Mouse (Mus musculus) heart, embryonic 13.5 days (tissue): ENCODE measurements around the gene Nrsn2. TPM values are rescaled to one million over a fixed set of nuclear protein-coding genes. Genes with fewer than 3 reads are reported as not detected.

Experiments
- ATAC-seq: fragments of 200-750 bp; cut with Nextera tagmentation; 2 replicates; pipeline ENCODE4 v1.8.0; 2017; ENCODE audit warnings: moderate TSS enrichment; ENCODE audit not compliant: insufficient number of reproducible peaks, low FRiP score, low TSS enrichment; ENCODE audit errors: extremely low read depth
- H3K27ac ChIP-seq: fragments of 300-500 bp; sonication (generic); replicated peaks from 2 replicates; pipeline ENCODE4 v1.5.1; 2015; ENCODE audit warnings: moderate library complexity, mild to moderate bottlenecking, inconsistent platforms
- H3K27me3 ChIP-seq: fragments of 300-500 bp; sonication (generic); replicated peaks from 2 replicates; pipeline ENCODE4 v1.6.1; 2015; ENCODE audit warnings: mild to moderate bottlenecking, inconsistent platforms
- H3K36me3 ChIP-seq: fragments of 300-500 bp; sonication (generic); 2 replicates; pipeline ENCODE4 v1.6.1; 2015; ENCODE audit warnings: mild to moderate bottlenecking, inconsistent platforms
- H3K4me1 ChIP-seq: fragments of 300-500 bp; sonication (generic); 2 replicates; pipeline ENCODE4 v1.6.1; 2015; ENCODE audit warnings: inconsistent platforms
- H3K4me2 ChIP-seq: fragments of 300-500 bp; sonication (generic); 2 replicates; pipeline ENCODE4 v1.6.1; 2015; ENCODE audit warnings: inconsistent platforms, mild to moderate bottlenecking, moderate library complexity
- H3K4me3 ChIP-seq: fragments of 300-500 bp; sonication (generic); 2 replicates; pipeline ENCODE4 v1.5.1; 2015; ENCODE audit warnings: moderate library complexity, mild to moderate bottlenecking, inconsistent platforms
- H3K9ac ChIP-seq: fragments of 300-500 bp; sonication (generic); 2 replicates; pipeline ENCODE4 v1.6.1; 2015; ENCODE audit warnings: inconsistent platforms, mild to moderate bottlenecking, moderate library complexity
- H3K9me3 ChIP-seq: fragments of 300-500 bp; sonication (generic); 2 replicates; pipeline ENCODE4 v1.6.1; 2016; ENCODE audit warnings: inconsistent platforms
- WGBS: fragments of 180-500 bp; shearing (Covaris S2); methylation state at CpG from one replicate; pipeline ENCODE4 v1.1.7; 2015; ENCODE audit warnings: mixed read lengths; 5-methylcytosine and 5-hydroxymethylcytosine counted together
- polyA plus RNA-seq: library from polyadenylated mRNA; unstranded; fragments of >200 nt; fragmentation: Nextera tagmentation; extraction: Ambion mirVana; gene quantifications from 2 replicates; pipeline ENCODE4 v1.2.1, GENCODE M21; 2015

Gene Nrsn2
- polyA plus RNA-seq, 1 experiment from 2014 or later, result 3.7 TPM

DNA sequence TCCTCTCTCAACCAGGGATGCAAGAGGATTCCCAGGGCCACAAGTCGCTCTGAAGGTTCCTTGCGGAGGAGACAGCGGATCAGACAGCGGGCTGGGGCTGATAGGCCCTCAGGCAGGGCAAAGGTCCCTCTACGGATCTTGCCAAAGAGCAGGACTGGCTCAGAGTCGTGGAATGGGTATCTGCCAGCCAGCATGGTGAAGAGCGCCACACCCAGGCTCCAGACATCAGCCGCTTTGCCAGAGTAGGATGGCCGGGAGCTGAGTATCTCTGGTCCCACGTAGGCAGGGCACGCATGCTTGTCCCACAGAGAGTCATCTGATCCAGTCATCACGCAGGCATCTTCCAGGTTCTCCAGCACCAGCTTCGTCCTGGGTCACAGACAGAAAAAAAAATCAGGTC lies 38.1 kb downstream of the Nrsn2 start:
- Histone ChIP-seq H3K27me3 (no peaks in the 10 kb centered on the region), H3K27ac (no peak overlapping the region), H3K9me3 (no peaks in the 10 kb centered on the region), H3K4me3 (no peak overlapping the region), H3K4me2 (no peak overlapping the region; the same call in 1 of the 2 replicates), H3K36me3 (no peaks in the 10 kb centered on the region), H3K9ac (no peak overlapping the region), H3K4me1 (peaks cover 27% of the 10 kb centered on the region)
- no peak for ATAC-seq
- 78% methylated on average over 13 of the region's 13 CpGs for WGBS

DNA sequence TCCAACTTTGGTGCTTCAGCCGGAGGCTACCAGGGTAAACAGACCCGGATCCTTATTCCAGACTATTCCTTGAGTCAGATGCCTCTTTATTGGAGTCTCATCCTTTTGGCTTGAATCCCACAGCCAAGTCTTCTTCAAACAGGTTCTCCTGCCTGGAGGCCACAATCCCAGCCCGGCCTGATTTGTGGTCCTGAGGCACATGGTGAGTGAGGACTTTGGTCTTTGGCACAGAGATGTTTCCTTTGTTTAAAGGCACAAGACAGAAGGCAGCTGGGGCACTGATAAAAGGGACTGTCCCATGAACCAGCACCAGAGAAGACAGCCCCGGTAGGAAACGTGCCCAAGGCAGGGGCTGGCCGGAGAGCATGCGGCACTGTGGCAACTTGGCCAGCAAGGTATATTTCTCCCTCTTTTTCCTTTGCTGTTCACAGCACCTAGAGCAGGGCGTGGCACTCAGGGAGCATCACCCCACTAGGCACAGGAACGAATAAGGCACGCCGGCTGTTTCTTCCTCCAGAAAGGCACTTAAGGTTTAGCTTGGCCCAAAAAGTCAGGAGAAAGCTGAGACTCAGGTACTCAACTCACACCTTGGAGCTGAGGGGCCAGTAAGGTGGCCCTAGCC lies 38.7 kb downstream of the Nrsn2 start:
- 0 out of 2 replicates have a peak overlapping the region, but pooled peaks have one; percentile 22 for H3K27ac ChIP-seq
- ATAC-seq, result no peak
- WGBS, result 88% methylated on average over 11 of the region's 11 CpGs

GRCm38 (mm10) chr2:152336856-152337255 lies 39.6 kb downstream of the Nrsn2 start:
- H3K9me3 ChIP-seq, result no peaks in the 10 kb centered on the region
- no peaks in the 10 kb centered on the region for H3K27me3 ChIP-seq
- peak overlapping the region; percentile 22 for H3K27ac ChIP-seq
- no peak overlapping the region for H3K4me3 ChIP-seq
- H3K4me1 ChIP-seq, result peaks cover 21% of the 10 kb centered on the region
- WGBS, result 81% methylated on average over 1 of the region's 1 CpGs
- H3K4me2 ChIP-seq, result no peak overlapping the region
- H3K9ac ChIP-seq, result no peak overlapping the region
- H3K36me3 ChIP-seq, result no peaks in the 10 kb centered on the region
- no peak for ATAC-seq

More for the DNA sequence above, 38.7 kb downstream of the Nrsn2 start:
- no peak overlapping the region for H3K9ac ChIP-seq
- H3K27me3 ChIP-seq, result no peaks in the 10 kb centered on the region
- no peak overlapping the region; the same call in 1 of the 2 replicates for H3K4me2 ChIP-seq
- no peaks in the 10 kb centered on the region for H3K36me3 ChIP-seq
- H3K9me3 ChIP-seq, result no peaks in the 10 kb centered on the region
- peaks cover 21% of the 10 kb centered on the region for H3K4me1 ChIP-seq
- H3K4me3 ChIP-seq, result no peak overlapping the region

GRCm38 (mm10) chr2:152335289-152335820 lies 41.1 kb downstream of the Nrsn2 start:
- Histone ChIP-seq H3K4me2 (no peak overlapping the region), H3K4me1 (peaks cover 35% of the 10 kb centered on the region), H3K27ac (no peak overlapping the region), H3K4me3 (no peak overlapping the region), H3K9me3 (no peaks in the 10 kb centered on the region), H3K36me3 (no peaks in the 10 kb centered on the region), H3K27me3 (no peaks in the 10 kb centered on the region), H3K9ac (no peak overlapping the region)
- WGBS, result 38% methylated on average over 11 of the region's 11 CpGs
- no peak for ATAC-seq

- H3K9ac ChIP-seq, result no peak overlapping the region
- H3K36me3 ChIP-seq, result peaks cover 16% of the 10 kb centered on the region
- no peak for ATAC-seq
- H3K4me3 ChIP-seq, result no peak overlapping the region
- WGBS, result 59% methylated on average over 4 of the region's 4 CpGs
- no peaks in the 10 kb centered on the region for H3K9me3 ChIP-seq
- H3K27ac ChIP-seq, result no peak overlapping the region
- H3K4me1 ChIP-seq, result peaks cover 39% of the 10 kb centered on the region
- no peaks in the 10 kb centered on the region for H3K27me3 ChIP-seq
- 0 out of 2 replicates have a peak overlapping the region, but pooled peaks have one; percentile 83 for H3K4me2 ChIP-seq
These were observed 43.0 kb downstream of the Nrsn2 start for GRCm38 (mm10) chr2:152333345-152334006.

DNA sequence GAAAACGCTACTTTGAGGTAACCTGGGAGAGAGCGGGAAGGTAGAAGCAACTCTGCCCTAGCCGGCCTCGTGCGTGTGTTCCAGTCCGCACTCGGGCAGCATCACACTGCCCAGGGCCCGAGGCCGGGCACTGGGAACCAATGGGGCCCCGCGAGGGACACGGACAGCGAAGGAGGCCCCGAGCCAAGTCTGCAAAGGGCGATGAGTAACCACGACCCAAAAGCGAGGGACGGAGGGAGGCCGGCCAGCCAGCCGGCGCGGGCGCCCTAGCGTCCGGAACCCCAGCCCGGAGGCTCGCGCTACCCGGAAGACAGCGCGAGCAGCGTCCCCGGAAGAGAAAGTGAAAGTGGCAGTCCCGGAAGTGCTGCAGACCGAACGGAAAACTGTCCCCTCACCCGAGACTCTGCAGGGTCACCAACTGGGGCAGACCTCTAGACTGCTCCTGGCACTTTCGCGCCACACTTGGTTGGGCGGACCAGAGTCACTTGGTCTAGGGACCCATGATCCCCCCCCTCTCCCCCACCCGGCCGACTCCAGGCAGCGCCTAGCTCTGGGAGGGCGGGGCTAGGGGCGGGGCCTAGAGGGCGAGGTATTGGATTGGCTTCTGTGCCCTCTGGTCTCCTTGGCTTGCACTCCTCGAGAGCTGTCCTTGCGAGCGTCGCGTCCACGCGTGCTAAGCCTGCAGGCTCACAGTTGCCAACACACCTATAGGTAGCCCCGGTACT lies 44.2 kb downstream of the Nrsn2 start, which contains the start of gene Rbck1:
Rbck1 (minus strand) TSS at position 553 of the 725 bp plus-strand sequence.
- Histone ChIP-seq H3K27me3 (no peaks in the 10 kb centered on the region), H3K27ac (peak within 1 kb of the TSS; percentile 96), H3K36me3 (peaks cover 28% of the 10 kb centered on the region), H3K4me2 (peak within 1 kb of the TSS; percentile 83), H3K9ac (peak within 1 kb of the TSS; percentile 92), H3K4me3 (peak within 1 kb of the TSS; percentile 86), H3K9me3 (no peaks in the 10 kb centered on the region), H3K4me1 (peaks cover 35% of the 10 kb centered on the region)
- WGBS, result under 1% methylated on average over 53 of the region's 54 CpGs
- peak; percentile 91 for ATAC-seq

GRCm38 (mm10) chr2:152330858-152331423 lies 45.5 kb downstream of the Nrsn2 start:
- H3K9ac ChIP-seq, result peak overlapping the region; percentile 92
- WGBS, result 40% methylated on average over 7 of the region's 7 CpGs
- ATAC-seq, result no peak

DNA sequence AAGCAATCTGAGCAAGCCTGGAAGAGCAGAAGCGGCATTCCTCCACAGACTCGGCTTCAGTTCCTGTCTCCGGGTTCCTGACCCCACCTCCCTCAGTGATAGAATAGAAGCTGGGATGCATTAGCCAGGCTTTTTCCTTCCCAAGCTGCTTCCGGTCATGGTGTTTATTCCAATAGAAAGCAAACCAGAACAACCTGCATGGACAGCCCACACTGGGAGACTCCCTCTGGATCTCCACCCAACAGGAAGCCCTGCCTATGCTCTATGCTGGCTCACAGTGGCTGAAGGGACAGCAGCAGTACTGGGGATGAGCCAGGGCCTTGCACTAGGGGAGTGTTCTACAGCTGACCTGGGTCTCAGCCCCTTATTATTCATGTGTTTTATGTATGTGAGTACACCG lies 48.5 kb downstream of the Nrsn2 start:
- no peak overlapping the region for H3K4me2 ChIP-seq
- H3K27ac ChIP-seq, result no peak overlapping the region
- ATAC-seq, result no peak
- H3K9ac ChIP-seq, result no peak overlapping the region
- peaks cover 70% of the 10 kb centered on the region for H3K36me3 ChIP-seq
- no peaks in the 10 kb centered on the region for H3K9me3 ChIP-seq
- no peaks in the 10 kb centered on the region for H3K27me3 ChIP-seq
- no peak overlapping the region for H3K4me3 ChIP-seq
- 73% methylated on average over 5 of the region's 5 CpGs for WGBS
- H3K4me1 ChIP-seq, result peaks cover 18% of the 10 kb centered on the region

More at GRCm38 (mm10) chr2:152330858-152331423, 45.5 kb downstream of the Nrsn2 start:
- Histone ChIP-seq H3K27me3 (no peaks in the 10 kb centered on the region), H3K27ac (peak overlapping the region; percentile 96; the same call in 1 of the 2 replicates), H3K4me3 (peak overlapping the region; percentile 86), H3K4me2 (peak overlapping the region; percentile 83), H3K9me3 (no peaks in the 10 kb centered on the region), H3K4me1 (peaks cover 23% of the 10 kb centered on the region), H3K36me3 (peaks cover 41% of the 10 kb centered on the region)

DNA sequence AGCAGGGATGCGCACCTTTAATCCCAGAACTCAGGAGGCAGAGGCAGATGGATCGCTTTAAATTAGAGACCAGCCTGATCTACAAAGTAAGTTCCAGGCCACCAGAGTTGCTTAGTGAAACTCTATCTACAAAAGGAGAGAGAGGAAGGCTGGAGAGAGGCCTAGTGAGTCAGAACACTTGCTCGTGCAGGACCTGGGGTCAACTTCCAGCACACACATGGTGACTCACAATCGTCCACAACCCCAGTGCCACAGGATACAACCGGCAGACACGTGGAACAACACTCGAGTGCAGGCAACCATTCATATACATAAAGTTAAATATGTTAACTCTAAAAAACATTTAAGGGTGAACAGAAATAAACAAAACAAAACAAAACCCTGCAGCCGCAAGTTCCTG lies 49.8 kb downstream of the Nrsn2 start:
- ATAC-seq, result no peak
- peaks cover 17% of the 10 kb centered on the region for H3K4me1 ChIP-seq
- peaks cover 84% of the 10 kb centered on the region for H3K36me3 ChIP-seq
- H3K4me2 ChIP-seq, result no peak overlapping the region
- no peak overlapping the region for H3K4me3 ChIP-seq
- H3K9ac ChIP-seq, result no peak overlapping the region
- H3K27me3 ChIP-seq, result no peaks in the 10 kb centered on the region
- no peak overlapping the region for H3K27ac ChIP-seq
- no peaks in the 10 kb centered on the region for H3K9me3 ChIP-seq
- WGBS, result 85% methylated on average over 8 of the region's 8 CpGs

- Histone ChIP-seq H3K4me3 (no peak overlapping the region), H3K4me2 (no peak overlapping the region), H3K9ac (no peak overlapping the region), H3K27ac (no peak overlapping the region), H3K36me3 (peaks cover 89% of the 10 kb centered on the region), H3K27me3 (no peaks in the 10 kb centered on the region), H3K4me1 (peaks cover 12% of the 10 kb centered on the region), H3K9me3 (no peaks in the 10 kb centered on the region)
- 71% methylated on average over 13 of the region's 13 CpGs for WGBS
- no peak for ATAC-seq
These were observed 50.3 kb downstream of the Nrsn2 start for GRCm38 (mm10) chr2:152326157-152326556.

- Histone ChIP-seq H3K9me3 (no peaks in the 10 kb centered on the region), H3K4me3 (no peak overlapping the region), H3K4me2 (no peak overlapping the region), H3K36me3 (peaks cover 97% of the 10 kb centered on the region), H3K9ac (no peak overlapping the region), H3K27me3 (no peaks in the 10 kb centered on the region), H3K27ac (no peak overlapping the region), H3K4me1 (no peaks in the 10 kb centered on the region)
- no peak for ATAC-seq
- 78% methylated on average over 3 of the region's 3 CpGs for WGBS
These were observed 51.6 kb downstream of the Nrsn2 start for GRCm38 (mm10) chr2:152324842-152325241.
